Mouse (Mus musculus) lung, postnatal 0 days (tissue): ENCODE measurements around the gene Glmp. TPM values are rescaled to one million over a fixed set of nuclear protein-coding genes. Genes with fewer than 3 reads are reported as not detected.
"Not testable (repeated sequence)": the region's sequence is repeated elsewhere in the genome, so short reads cannot be mapped to it uniquely, and the experiment has no call there.

Experiments
- ATAC-seq: fragments of 200-750 bp; cut with Nextera tagmentation; 2 replicates; pipeline ENCODE4 v1.8.0; 2017; ENCODE audit warnings: moderate library complexity
- DNase-seq: peaks from one replicate; pipeline ENCODE4 v3.0.0-alpha.2; 2016; ENCODE audit warnings: low spot score
- H3K27ac ChIP-seq: fragments of 300-500 bp; sonication (generic); 2 replicates; pipeline ENCODE4 v1.5.1; 2014; ENCODE audit warnings: antibody characterized with exemption, mild to moderate bottlenecking, low read length, mixed read lengths
- H3K27me3 ChIP-seq: fragments of 300-500 bp; sonication (generic); replicated peaks from 2 replicates; pipeline ENCODE4 v1.6.1; 2014; ENCODE audit warnings: low read length, mixed read lengths; ENCODE audit not compliant: insufficient read depth
- H3K36me3 ChIP-seq: fragments of 300-500 bp; sonication (generic); 2 replicates; pipeline ENCODE4 v1.6.1; 2014; ENCODE audit warnings: low read length, mixed read lengths; ENCODE audit not compliant: insufficient read depth
- H3K4me1 ChIP-seq: fragments of 300-500 bp; sonication (generic); 2 replicates; pipeline ENCODE4 v1.6.1; 2014; ENCODE audit warnings: antibody characterized with exemption, low read depth, low read length, mixed read lengths; ENCODE audit not compliant: insufficient read depth
- H3K4me2 ChIP-seq: fragments of 300-500 bp; sonication (generic); replicated peaks from 2 replicates; pipeline ENCODE4 v1.6.1; 2014; ENCODE audit warnings: low read depth, mild to moderate bottlenecking, low read length, moderate library complexity, mixed read lengths
- H3K4me3 ChIP-seq: fragments of 300-500 bp; sonication (generic); 2 replicates; pipeline ENCODE4 v1.5.1; 2014; ENCODE audit warnings: low read depth, low read length
- H3K9ac ChIP-seq: fragments of 300-500 bp; sonication (generic); replicated peaks from 2 replicates; pipeline ENCODE4 v1.6.1; 2014; ENCODE audit warnings: low read depth, mild to moderate bottlenecking
- H3K9me3 ChIP-seq: fragments of 300-500 bp; sonication (generic); 2 replicates; pipeline ENCODE4 v1.6.1; 2016; ENCODE audit warnings: low read length, mixed read lengths
- CTCF ChIP-seq: IDR thresholded peaks from 2 replicates; pipeline ENCODE4 v1.5.1; 2016; ENCODE audit warnings: antibody characterized with exemption, mild to moderate bottlenecking
- EP300 ChIP-seq: IDR thresholded peaks from 2 replicates; pipeline ENCODE4 v1.6.1; 2016; ENCODE audit warnings: antibody characterized with exemption, mild to moderate bottlenecking, control low read depth
- WGBS: fragments of 180-500 bp; shearing (Covaris S2); extraction: QIAGEN DNeasy Blood & Tissue Kit; methylation state at CpG from one replicate; pipeline ENCODE4 v1.1.7; 2014; 5-methylcytosine and 5-hydroxymethylcytosine counted together
- polyA plus RNA-seq: library from polyadenylated mRNA; unstranded; fragments of >200 nt; fragmentation: Nextera tagmentation; extraction: Ambion mirVana; gene quantifications from 2 replicates; pipeline ENCODE4 v1.2.1, GENCODE M21; 2015

Glmp gene
- 273 and 278 TPM in 2 replicates for polyA plus RNA-seq

DNA sequence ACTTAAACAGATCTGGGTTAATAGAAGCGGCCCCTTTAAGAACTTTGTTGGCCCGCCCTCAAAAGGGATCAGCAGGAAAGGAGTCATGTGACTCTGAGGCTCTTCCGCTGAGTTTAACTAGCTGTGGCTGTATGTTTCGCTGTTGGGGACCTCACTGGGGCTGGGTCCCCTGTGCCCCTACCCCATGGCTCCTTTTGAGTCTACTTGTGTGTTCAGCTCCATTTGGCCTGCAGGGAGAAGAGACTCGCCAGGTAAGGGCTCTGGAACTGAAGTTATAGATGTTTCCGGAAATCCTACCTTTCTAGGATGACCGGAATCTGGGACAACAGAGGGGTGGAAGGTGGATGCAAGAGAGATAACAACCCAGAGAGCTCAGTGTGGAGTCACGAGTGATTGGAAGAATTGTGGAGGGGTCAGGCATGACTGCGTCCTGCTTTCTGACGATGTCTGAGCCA is at the start of gene Glmp:
TSS of gene Glmp (plus strand) at position 73 of the 455 bp plus-strand sequence.
- H3K4me1 ChIP-seq = peaks cover 4% of the 10 kb centered on the region; the same call in 1 of the 2 replicates
- peaks cover 36% of the 10 kb centered on the region for H3K36me3 ChIP-seq
- peak within 1 kb of the TSS; percentile 38; the same call in 1 of the 2 replicates for H3K27ac ChIP-seq
- H3K27me3 ChIP-seq = no peaks in the 10 kb centered on the region
- peak within 1 kb of the TSS; percentile 78 for H3K4me3 ChIP-seq
- H3K9ac ChIP-seq = peak within 1 kb of the TSS; percentile 85
- TF ChIP-seq EP300 (no peak), CTCF (no peak)
- peak within 1 kb of the TSS; percentile 76 for H3K4me2 ChIP-seq
- 0% methylated on average over 10 of the region's 10 CpGs for WGBS
- H3K9me3 ChIP-seq = no peaks in the 10 kb centered on the region
- DNase-seq (peak; percentile 89), ATAC-seq (peak; percentile 89)

DNA sequence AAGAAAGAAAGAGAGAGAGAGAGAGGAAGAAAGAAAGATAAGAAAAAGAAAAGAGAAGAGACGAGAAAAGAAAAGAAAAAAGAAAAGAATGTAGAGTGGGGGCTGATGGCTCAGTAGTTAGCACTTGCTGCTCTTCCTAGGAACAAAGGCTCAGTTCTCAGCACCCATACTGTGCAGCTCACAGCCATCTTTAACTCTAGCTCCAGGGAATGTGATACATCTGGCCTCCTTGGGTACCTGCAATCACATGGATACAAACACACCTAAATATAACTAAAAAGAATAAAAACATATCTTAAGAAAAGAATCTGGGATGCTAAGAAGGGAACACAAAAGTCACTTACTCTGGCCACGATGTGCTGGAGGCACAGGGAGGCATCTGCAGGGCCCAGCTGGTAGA is 48.7 kb upstream of the Glmp start:
- DNase-seq = no peak
- Histone ChIP-seq H3K4me1 (no peaks in the 10 kb centered on the region), H3K27ac (no peak overlapping the region), H3K9ac (no peak overlapping the region), H3K36me3 (no peaks in the 10 kb centered on the region), H3K9me3 (no peaks in the 10 kb centered on the region), H3K27me3 (no peaks in the 10 kb centered on the region), H3K4me2 (no peak overlapping the region), H3K4me3 (no peak overlapping the region)
- TF ChIP-seq EP300 (no peak), CTCF (no peak)
- WGBS = 84% methylated on average over 2 of the region's 2 CpGs
- ATAC-seq = no peak

GRCm38 (mm10) chr3:88276529-88277143 is 48.2 kb upstream of the Glmp start:
- DNase-seq (no peak), ATAC-seq (0 out of 2 replicates have a peak, but pooled peaks have one; percentile 23)
- TF ChIP-seq CTCF (peak; percentile 71), EP300 (no peak)
- H3K4me2 ChIP-seq = no peak overlapping the region
- H3K27me3 ChIP-seq = no peaks in the 10 kb centered on the region
- no peak overlapping the region for H3K4me3 ChIP-seq
- no peaks in the 10 kb centered on the region for H3K4me1 ChIP-seq
- no peaks in the 10 kb centered on the region for H3K9me3 ChIP-seq
- WGBS = 28% methylated on average over 7 of the region's 7 CpGs
- H3K36me3 ChIP-seq = no peaks in the 10 kb centered on the region
- no peak overlapping the region for H3K27ac ChIP-seq
- no peak overlapping the region for H3K9ac ChIP-seq

DNA sequence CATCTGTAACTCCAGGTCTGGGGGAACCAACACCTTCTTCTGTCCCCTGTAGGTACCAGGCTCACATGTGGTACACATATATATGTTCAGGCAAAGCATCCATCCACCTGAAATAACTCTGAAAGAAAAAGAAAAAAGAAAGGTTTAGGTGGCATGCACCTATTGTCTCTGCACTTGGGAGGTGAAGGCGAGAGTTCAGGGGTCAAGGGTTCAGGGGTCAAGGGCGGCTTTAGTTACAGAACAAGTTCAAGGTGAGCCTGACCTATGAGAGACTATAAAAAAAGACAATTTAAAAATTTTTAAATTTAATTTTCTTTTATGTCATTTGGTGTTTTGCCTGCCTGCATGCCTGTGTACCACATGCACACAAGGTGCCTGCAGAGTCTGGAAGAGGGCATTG is 44.8 kb upstream of the Glmp start:
- no peak for ATAC-seq
- no peaks in the 10 kb centered on the region for H3K36me3 ChIP-seq
- no peaks in the 10 kb centered on the region for H3K4me1 ChIP-seq
- H3K4me3 ChIP-seq = no peak overlapping the region
- no peak overlapping the region for H3K27ac ChIP-seq
- H3K9ac ChIP-seq = no peak overlapping the region
- H3K4me2 ChIP-seq = 0 out of 2 replicates have a peak overlapping the region, but pooled peaks have one; percentile 34
- H3K9me3 ChIP-seq = no peaks in the 10 kb centered on the region
- WGBS = 92% methylated on average over 2 of the region's 2 CpGs
- no peak for DNase-seq
- TF ChIP-seq CTCF = no peak
- no peak for TF ChIP-seq EP300
- H3K27me3 ChIP-seq = no peaks in the 10 kb centered on the region

DNA sequence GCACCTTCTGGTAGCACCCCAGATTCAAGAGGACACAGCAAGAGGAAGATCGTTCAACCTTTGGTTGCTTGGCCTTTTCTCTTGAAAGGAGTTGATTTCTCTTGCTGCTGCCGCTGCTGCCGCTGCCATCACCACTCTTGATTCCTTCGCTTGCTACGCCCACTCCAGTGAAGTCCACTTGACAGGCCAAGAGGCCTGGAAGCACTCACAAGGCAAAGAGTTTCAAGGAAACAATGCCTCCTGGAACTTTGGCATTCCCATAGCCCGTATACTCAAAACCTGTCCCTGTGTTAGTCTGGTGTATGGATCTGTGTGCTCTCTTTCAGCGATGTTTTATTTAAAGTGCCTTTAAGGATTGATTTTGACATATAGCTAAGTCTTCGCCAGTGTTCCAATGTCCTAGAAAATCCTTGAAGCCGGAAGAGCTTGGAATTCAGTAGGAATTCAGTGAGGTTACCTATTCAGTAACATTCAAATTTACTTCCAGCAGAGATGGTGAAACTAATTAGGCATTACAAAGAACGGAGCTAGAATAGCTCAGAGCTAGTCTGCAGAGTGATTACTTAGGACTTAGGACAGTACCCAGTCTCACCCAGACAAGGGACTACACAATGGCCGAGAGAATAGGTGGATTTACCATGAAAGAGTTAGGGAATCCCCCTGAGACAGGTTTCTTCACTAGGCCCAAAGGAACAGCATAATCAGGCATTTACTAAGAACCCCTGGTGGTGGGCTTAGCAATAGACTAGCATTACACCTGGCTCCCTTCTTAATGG is 43.5 kb upstream of the Glmp start:
- H3K27me3 ChIP-seq, H3K9ac ChIP-seq, H3K36me3 ChIP-seq, H3K9me3 ChIP-seq, H3K4me1 ChIP-seq, H3K4me3 ChIP-seq: not testable (repeated sequence)
- peak overlapping the region; percentile 51 for H3K27ac ChIP-seq
- peak; percentile 76 for TF ChIP-seq EP300
- ATAC-seq = peak; percentile 67
- WGBS = 49% methylated on average over 11 of the region's 11 CpGs
- peak overlapping the region; percentile 34 for H3K4me2 ChIP-seq
- peak; percentile 80 for DNase-seq

DNA sequence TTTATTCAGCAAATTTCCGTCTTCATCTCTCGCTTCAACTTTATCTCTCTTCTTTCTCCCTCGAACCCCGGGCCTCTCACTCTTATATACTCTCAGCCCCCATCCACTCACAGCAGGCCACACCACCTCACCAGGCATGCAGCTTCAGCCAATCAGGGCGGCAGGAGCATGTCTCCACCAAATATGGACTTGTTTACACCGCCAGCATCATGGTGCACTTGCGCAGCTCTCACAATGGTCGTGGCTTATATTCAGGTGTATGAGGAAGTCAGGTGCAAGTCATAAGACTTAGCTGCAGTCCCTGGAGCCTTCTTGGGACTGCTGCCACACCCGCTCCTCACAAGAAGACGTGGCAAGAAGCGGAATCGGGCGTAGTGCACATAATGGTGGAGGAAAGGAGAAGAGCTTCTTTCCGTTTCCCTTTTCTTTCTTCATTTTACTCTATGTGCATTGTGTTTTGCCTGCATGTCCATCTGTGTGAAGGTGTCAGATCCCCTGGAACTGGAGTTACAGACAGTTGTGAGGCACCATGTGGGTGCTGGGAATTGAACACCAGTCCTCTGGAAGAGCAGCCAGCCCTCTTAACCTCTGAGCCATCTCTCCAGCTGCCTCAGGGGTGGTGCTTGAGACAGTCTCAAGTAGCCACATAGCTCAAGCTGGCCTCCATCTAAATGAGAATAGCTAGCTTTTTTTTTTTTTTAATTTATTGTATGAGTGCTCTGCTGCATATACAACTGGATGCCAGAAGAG is 39.8 kb upstream of the Glmp start:
- not testable (repeated sequence) for ATAC-seq, H3K4me2 ChIP-seq, H3K27me3 ChIP-seq, H3K4me1 ChIP-seq, H3K27ac ChIP-seq, H3K9me3 ChIP-seq, H3K36me3 ChIP-seq, H3K4me3 ChIP-seq, H3K9ac ChIP-seq, DNase-seq
- 94% methylated on average over 14 of the region's 14 CpGs for WGBS

- not testable (repeated sequence) for H3K4me1 ChIP-seq, H3K4me2 ChIP-seq, H3K4me3 ChIP-seq, H3K9me3 ChIP-seq, ATAC-seq, DNase-seq, H3K9ac ChIP-seq, H3K27ac ChIP-seq, H3K36me3 ChIP-seq, H3K27me3 ChIP-seq
- WGBS = no CpG with 5 or more reads among the region's 2 CpGs
These were observed 39.3 kb upstream of the Glmp start for GRCm38 (mm10) chr3:88285565-88285895.
